Mouse (Mus musculus): ENCODE data around the gene Thsd7a. TPM values are rescaled to one million over a fixed set of nuclear protein-coding genes. Genes with fewer than 3 reads are reported as not detected.

Gene Thsd7a
- total and polyA plus RNA-seq, 3 experiments: 0.30 TPM; not detected in 2

DNA sequence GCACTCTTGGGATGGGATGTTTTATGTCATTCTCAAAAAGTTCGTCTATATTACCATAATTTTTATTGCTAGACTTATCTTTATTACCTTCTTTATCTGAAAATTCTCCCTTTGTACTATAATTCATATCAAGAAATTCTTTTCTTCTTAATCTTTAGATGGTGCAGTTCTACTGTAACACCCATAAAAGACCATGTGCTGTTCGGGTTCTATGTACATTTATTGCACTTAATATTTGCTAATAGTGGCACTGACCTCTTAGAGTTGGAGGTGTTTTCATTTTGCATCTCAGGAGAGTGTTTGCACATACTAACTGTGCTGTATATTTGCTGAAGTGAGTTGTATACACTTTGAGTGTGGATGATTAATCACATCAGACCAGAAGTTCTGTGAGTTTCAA lies 23.6 kb upstream of the Thsd7a start:
- Histone ChIP-seq H3K4me3 (replicated peaks in 1 of 3; ENCODE audit: low read depth in 2 of 3, low read length in 2 of 3, poor library complexity in 1 of 3) (no peak overlapping the region), H3K36me3 (replicated peaks in 1 of 2; ENCODE audit: control insufficient read depth in 1 of 2, insufficient read depth in 1 of 2, low read length in 1 of 2) (no peaks in the 10 kb centered on the region), H3K4me2 (ENCODE audit: insufficient read depth, low read depth, poor library complexity, severe bottlenecking) (no peak overlapping the region), H3K9ac (ENCODE audit: insufficient read depth, low read depth) (no peak overlapping the region), H3K79me2 (replicated peaks; ENCODE audit: control insufficient read depth, extremely low read depth, insufficient read depth, poor library complexity, severe bottlenecking) (no peaks in the 10 kb centered on the region), H3K4me1 (ENCODE audit: control insufficient read depth in 1 of 2, insufficient read depth in 2 of 2) (no peaks in the 10 kb centered on the region), H3K9me3 (replicated peaks; ENCODE audit: low read length) (no peaks in the 10 kb centered on the region), H3K27me3 (replicated peaks) (no peaks in the 10 kb centered on the region), H3K27ac (ENCODE audit: insufficient read depth, low read depth) (no peak overlapping the region)
- TF ChIP-seq ZC3H11A (IDR thresholded peaks at IDR 0.05; ENCODE audit: low read depth, low read length) (no peak), MAX (IDR thresholded peaks at IDR 0.05; ENCODE audit: low read length) (no peak), TCF12 (IDR thresholded peaks at IDR 0.05; ENCODE audit: low read depth, low read length) (no peak), POLR2A (IDR thresholded peaks at IDR 0.05; ENCODE audit: low read depth, low read length) (no peak), MYC (IDR thresholded peaks at IDR 0.05; ENCODE audit: low read depth, low read length) (no peak), TBP (conservative IDR thresholded peaks at IDR 0.05; ENCODE audit: low read depth, low read length) (no peak), MAFK (IDR thresholded peaks at IDR 0.05; ENCODE audit: insufficient replicate concordance, low read length) (no peak), USF2 (conservative IDR thresholded peaks at IDR 0.05; ENCODE audit: low read depth, low read length) (no peak), SMC3 (IDR thresholded peaks at IDR 0.05; ENCODE audit: low read depth, low read length) (no peak)
- in situ Hi-C loops (cut with MboI; ENCODE audit: low pct_ligation_motif_present, low pct_unique_long_range_greater_than_20kb, low sequenced_read_pairs) (no loop called here), dilution Hi-C loops (cut with MboI; ENCODE audit: extremely low pct_ligation_motif_present, extremely low pct_unique_long_range_greater_than_20kb, low sequenced_read_pairs) (no loop called here)
- DNase-seq (ENCODE audit: extremely low read depth): no peak

DNA sequence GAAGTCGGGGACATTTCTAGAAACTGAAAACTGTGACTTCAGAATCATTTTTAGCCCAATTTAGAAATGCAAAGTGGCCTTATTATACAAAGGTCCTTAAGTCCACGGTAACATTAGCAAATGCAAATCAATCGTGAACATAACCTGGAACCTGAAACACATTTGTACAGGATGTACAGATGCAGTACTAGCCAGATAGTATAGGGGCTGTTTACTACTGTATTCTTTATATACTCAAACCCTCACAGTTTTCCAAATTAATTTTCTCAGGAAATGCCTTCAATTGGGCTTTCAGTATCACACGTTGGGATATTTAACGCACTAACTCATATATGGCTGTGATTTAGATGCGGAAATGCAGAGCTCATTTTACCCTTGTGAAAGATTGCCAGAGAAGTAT lies 16.0 kb upstream of the Thsd7a start:
- Histone ChIP-seq H3K27ac (ENCODE audit: insufficient read depth, low read depth) (no peak overlapping the region), H3K4me3 (replicated peaks in 1 of 3; ENCODE audit: low read depth in 2 of 3, low read length in 2 of 3, poor library complexity in 1 of 3) (no peak overlapping the region), H3K9me3 (replicated peaks; ENCODE audit: low read length) (no peaks in the 10 kb centered on the region), H3K4me2 (ENCODE audit: insufficient read depth, low read depth, poor library complexity, severe bottlenecking) (no peak overlapping the region; the same call in 1 of the 2 replicates), H3K27me3 (replicated peaks) (no peaks in the 10 kb centered on the region), H3K79me2 (replicated peaks; ENCODE audit: control insufficient read depth, extremely low read depth, insufficient read depth, poor library complexity, severe bottlenecking) (no peaks in the 10 kb centered on the region), H3K36me3 (replicated peaks in 1 of 2; ENCODE audit: control insufficient read depth in 1 of 2, insufficient read depth in 1 of 2, low read length in 1 of 2) (no peaks in the 10 kb centered on the region), H3K9ac (ENCODE audit: insufficient read depth, low read depth) (no peak overlapping the region), H3K4me1 (ENCODE audit: control insufficient read depth in 1 of 2, insufficient read depth in 2 of 2) (peaks cover 0 to 10% of the 10 kb centered on the region in 2 experiments; a peak in 1 of 4 replicates)
- TF ChIP-seq JUN (IDR thresholded peaks at IDR 0.05; ENCODE audit: insufficient read depth, low read depth, low read length) (no peak), MEF2A (IDR thresholded peaks at IDR 0.05; ENCODE audit: borderline replicate concordance, low read depth, low read length) (no peak; the same call in 1 of the 2 replicates), SIN3A (IDR thresholded peaks at IDR 0.05; ENCODE audit: low read length) (no peak), ZMIZ1 (IDR thresholded peaks at IDR 0.05; ENCODE audit: low read depth, low read length) (no peak), PAX5 (IDR thresholded peaks at IDR 0.05; ENCODE audit: low read length) (no peak), HCFC1 (IDR thresholded peaks at IDR 0.05; ENCODE audit: low read depth, low read length) (no peak), MAFK (IDR thresholded peaks at IDR 0.05; ENCODE audit: insufficient replicate concordance, low read length) (no peak), SMC3 (IDR thresholded peaks at IDR 0.05; ENCODE audit: low read depth, low read length) (no peak), IRF4 (IDR thresholded peaks at IDR 0.05; ENCODE audit: low read depth, low read length) (no peak), CHD1 (IDR thresholded peaks at IDR 0.05; ENCODE audit: low read depth, low read length) (no peak), KAT2A (IDR thresholded peaks at IDR 0.05; ENCODE audit: insufficient replicate concordance, low read length) (no peak), MAZ (IDR thresholded peaks at IDR 0.05; ENCODE audit: low read depth, low read length) (no peak), RAD21 (IDR thresholded peaks at IDR 0.05; ENCODE audit: low read depth, low read length) (no peak), MAX (IDR thresholded peaks at IDR 0.05; ENCODE audit: low read length) (no peak), USF2 (conservative IDR thresholded peaks at IDR 0.05; ENCODE audit: low read depth, low read length) (no peak), BHLHE40 (IDR thresholded peaks at IDR 0.05; ENCODE audit: low read depth, low read length) (no peak), NELFE (IDR thresholded peaks at IDR 0.05; ENCODE audit: low read depth, low read length) (no peak), MXI1 (IDR thresholded peaks at IDR 0.05; ENCODE audit: low read depth, low read length) (no peak)
- in situ Hi-C loops (cut with MboI; ENCODE audit: low pct_ligation_motif_present, low pct_unique_long_range_greater_than_20kb, low sequenced_read_pairs) (no loop called here), dilution Hi-C loops (cut with MboI; ENCODE audit: extremely low pct_ligation_motif_present, extremely low pct_unique_long_range_greater_than_20kb, low sequenced_read_pairs) (no loop called here)
- DNase-seq (ENCODE audit: extremely low read depth): peak; percentile 9
